Mouse (Mus musculus): ENCODE results near the gene Hunk. TPM values are rescaled to one million over a fixed set of nuclear protein-coding genes. Genes with fewer than 3 reads are reported as not detected.

Gene Hunk
- polyA plus RNA-seq, 1 experiment from 2014 or later, result 10.6 TPM

DNA sequence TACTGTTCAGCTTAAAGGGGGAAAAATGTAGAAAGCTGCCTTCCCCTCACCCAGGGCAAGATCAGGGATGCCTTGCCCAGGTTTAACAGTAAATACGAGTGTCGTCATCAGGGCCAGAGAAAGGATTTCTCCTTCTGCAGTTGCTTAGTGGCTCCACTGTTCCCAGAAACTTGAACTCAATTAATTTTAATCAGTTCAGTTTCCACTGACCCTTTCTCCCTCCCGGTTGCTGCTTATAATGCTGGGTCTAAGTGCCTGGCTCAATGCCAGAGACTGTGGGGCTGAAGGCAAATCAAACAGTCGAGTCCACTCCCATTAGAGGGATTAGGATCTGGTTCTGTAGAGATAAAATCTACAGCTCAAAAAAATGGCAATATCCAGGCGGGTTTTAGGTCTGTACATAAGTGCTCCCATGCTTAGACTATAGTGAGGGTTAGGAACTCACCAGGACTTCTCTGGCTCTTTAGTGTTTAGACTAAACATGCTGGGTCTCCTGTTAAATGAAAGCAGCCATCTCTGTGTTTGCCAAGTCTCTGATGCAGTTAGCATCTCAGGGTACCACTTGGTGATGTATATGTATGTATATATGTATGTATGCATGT, 106.2 kb downstream of the Hunk start:
- no peaks in the 10 kb centered on the region for H3K27me3 ChIP-seq (replicated peaks; ENCODE audit: control insufficient read depth, insufficient read depth, low read length)
- peaks cover 59% of the 10 kb centered on the region for H3K36me3 ChIP-seq (ENCODE audit: control insufficient read depth, insufficient read depth, low read length)
- H3K9me3 ChIP-seq (replicated peaks; ENCODE audit: control insufficient read depth, low read length), result no peaks in the 10 kb centered on the region
- peak overlapping the region; percentile 56 for H3K27ac ChIP-seq (ENCODE audit: low read depth, low read length)
- peaks cover 8% of the 10 kb centered on the region for H3K4me1 ChIP-seq (ENCODE audit: control insufficient read depth, insufficient read depth, low read length)
- peak overlapping the region; percentile 15; the same call in 1 of the 2 replicates for H3K4me2 ChIP-seq (ENCODE audit: low read length)
- no peak overlapping the region for H3K4me3 ChIP-seq (ENCODE audit: low read depth, low read length)
- WGBS, result 5% methylated on average over 5 of the region's 5 CpGs
- peak; percentile 85 for ATAC-seq
- peak; percentile 85 for DNase-seq (ENCODE audit: low spot score)
- no peak overlapping the region for H3K9ac ChIP-seq (ENCODE audit: low read length)

DNA sequence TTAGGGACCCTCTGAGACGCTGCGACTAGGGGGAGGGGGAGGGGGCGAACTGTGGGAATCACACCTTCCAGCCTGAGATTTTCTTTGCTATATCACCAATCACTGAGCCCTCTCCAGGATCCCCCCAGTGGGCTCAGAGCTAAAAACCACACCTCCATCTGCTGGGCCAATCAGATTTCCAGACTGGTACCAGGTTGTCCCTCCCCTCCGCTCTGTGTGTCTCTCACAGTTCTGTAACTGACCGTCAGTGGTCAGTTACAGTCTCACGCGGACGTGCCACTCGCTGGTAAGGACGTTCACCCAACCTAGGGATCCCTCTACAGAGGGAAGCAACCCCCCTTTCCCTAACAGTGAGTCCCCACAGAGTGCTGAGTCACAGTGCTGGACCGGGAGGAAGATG, 111.1 kb downstream of the Hunk start:
- Histone ChIP-seq H3K27me3 (replicated peaks; ENCODE audit: control insufficient read depth, insufficient read depth, low read length) (no peaks in the 10 kb centered on the region), H3K9ac (ENCODE audit: low read length) (no peak overlapping the region), H3K4me3 (ENCODE audit: low read depth, low read length) (no peak overlapping the region), H3K9me3 (replicated peaks; ENCODE audit: control insufficient read depth, low read length) (no peaks in the 10 kb centered on the region), H3K36me3 (ENCODE audit: control insufficient read depth, insufficient read depth, low read length) (peaks cover 66% of the 10 kb centered on the region), H3K4me2 (ENCODE audit: low read length) (no peak overlapping the region), H3K27ac (ENCODE audit: low read depth, low read length) (no peak overlapping the region), H3K4me1 (ENCODE audit: control insufficient read depth, insufficient read depth, low read length) (peaks cover 1% of the 10 kb centered on the region)
- DNase-seq (ENCODE audit: low spot score), result no peak
- no peak for ATAC-seq
- WGBS, result 38% methylated on average over 11 of the region's 11 CpGs

DNA sequence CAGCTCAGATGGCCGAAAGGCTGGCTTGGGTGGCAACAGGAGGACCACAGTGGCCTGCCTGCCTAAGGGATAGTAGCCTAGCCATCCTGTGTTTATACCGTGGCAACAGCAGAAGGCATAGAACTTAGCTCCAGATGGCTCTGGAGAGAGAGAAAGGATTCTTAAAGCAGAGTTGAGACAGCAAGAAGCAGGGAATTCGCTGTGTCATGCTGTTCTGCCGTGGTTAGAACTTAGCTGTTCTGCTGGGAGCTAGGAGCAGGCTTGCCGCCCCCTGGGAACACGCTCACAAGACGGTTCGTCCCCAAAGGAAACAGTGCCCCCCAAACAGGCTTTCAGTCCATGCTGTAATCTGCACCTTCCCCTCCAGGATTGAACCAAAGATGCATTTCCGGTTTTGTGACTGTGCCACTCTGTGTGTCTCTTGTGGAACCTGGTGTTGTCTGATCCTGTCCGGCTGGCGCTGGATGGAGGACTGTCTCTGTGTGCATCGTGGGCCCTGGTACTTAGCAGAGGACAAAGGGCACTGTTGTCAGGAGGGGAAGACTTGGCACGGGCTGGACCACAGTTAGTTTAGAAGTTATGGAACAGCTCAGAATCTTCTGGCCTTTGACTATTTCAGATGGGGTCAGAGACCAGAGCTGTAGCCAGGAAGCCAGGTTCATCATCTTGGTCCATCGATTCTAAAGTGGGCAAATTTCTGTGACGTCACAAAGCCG, 112.1 kb downstream of the Hunk start:
- Histone ChIP-seq H3K27me3 (replicated peaks; ENCODE audit: control insufficient read depth, insufficient read depth, low read length) (no peaks in the 10 kb centered on the region), H3K4me2 (ENCODE audit: low read length) (no peak overlapping the region), H3K9ac (ENCODE audit: low read length) (no peak overlapping the region), H3K27ac (ENCODE audit: low read depth, low read length) (no peak overlapping the region), H3K4me1 (ENCODE audit: control insufficient read depth, insufficient read depth, low read length) (no peaks in the 10 kb centered on the region), H3K36me3 (ENCODE audit: control insufficient read depth, insufficient read depth, low read length) (peaks cover 68% of the 10 kb centered on the region), H3K4me3 (ENCODE audit: low read depth, low read length) (no peak overlapping the region), H3K9me3 (replicated peaks; ENCODE audit: control insufficient read depth, low read length) (no peaks in the 10 kb centered on the region)
- no peak for ATAC-seq
- 82% methylated on average over 16 of the region's 16 CpGs for WGBS
- DNase-seq (ENCODE audit: low spot score), result peak; percentile 48

DNA sequence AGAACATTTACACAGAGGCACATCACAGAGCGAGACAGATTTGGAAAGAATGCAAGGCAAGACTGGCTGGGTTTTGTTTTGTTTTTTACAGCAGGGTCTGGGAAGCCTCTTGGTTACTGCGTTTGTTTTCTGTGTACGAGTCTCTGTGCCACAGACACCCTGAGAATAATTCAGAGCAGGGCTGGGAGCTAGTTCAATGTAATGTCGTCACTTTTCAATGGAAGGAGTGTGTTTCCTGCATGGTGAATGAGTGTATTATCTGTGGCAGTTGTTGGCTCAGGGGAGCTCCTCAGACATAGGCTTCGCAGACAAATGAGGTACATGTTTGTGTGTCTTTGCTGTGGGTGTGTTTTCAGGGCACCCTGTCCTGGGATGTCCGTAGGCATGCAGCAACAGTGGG, 115.0 kb downstream of the Hunk start:
- Histone ChIP-seq H3K4me2 (ENCODE audit: low read length) (no peak overlapping the region), H3K27ac (ENCODE audit: low read depth, low read length) (0 out of 2 replicates have a peak overlapping the region, but pooled peaks have one; percentile 5), H3K9me3 (replicated peaks; ENCODE audit: control insufficient read depth, low read length) (no peaks in the 10 kb centered on the region), H3K36me3 (ENCODE audit: control insufficient read depth, insufficient read depth, low read length) (peaks cover 48% of the 10 kb centered on the region), H3K27me3 (replicated peaks; ENCODE audit: control insufficient read depth, insufficient read depth, low read length) (no peaks in the 10 kb centered on the region), H3K4me3 (ENCODE audit: low read depth, low read length) (no peak overlapping the region), H3K9ac (ENCODE audit: low read length) (no peak overlapping the region), H3K4me1 (ENCODE audit: control insufficient read depth, insufficient read depth, low read length) (0 out of 2 replicates have a peak, but pooled peaks cover 2% of the 10 kb centered on the region)
- ATAC-seq, result 0 out of 2 replicates have a peak, but pooled peaks have one; percentile 10
- no peak for DNase-seq (ENCODE audit: low spot score)
- WGBS, result 65% methylated on average over 6 of the region's 6 CpGs

DNA sequence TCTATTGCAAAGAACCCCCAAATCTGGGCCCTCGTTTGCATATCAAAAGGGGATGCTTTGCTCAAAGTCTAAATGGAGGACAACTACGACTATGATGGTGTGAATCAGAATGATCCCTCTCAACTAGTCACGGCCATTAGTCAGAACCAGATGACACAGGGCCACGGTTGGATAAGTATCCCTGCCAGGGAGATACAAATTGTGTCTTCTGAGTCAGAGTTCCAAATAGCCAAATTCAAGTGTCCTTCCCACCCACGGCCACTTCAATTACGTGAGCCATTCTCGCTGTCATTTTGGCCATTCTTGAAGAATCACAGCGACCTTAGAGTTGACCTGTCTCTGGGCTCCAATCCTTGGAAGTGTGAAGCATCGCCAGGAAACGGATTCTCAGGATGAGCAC, 119.4 kb downstream of the Hunk start:
- 82% methylated on average over 10 of the region's 10 CpGs for WGBS
- no peaks in the 10 kb centered on the region for H3K9me3 ChIP-seq (replicated peaks; ENCODE audit: control insufficient read depth, low read length)
- 0 out of 2 replicates have a peak, but pooled peaks cover 2% of the 10 kb centered on the region for H3K4me1 ChIP-seq (ENCODE audit: control insufficient read depth, insufficient read depth, low read length)
- H3K36me3 ChIP-seq (ENCODE audit: control insufficient read depth, insufficient read depth, low read length), result peaks cover 10% of the 10 kb centered on the region; the same call in 1 of the 2 replicates
- no peak overlapping the region for H3K4me3 ChIP-seq (ENCODE audit: low read depth, low read length)
- DNase-seq (ENCODE audit: low spot score) (no peak), ATAC-seq (no peak)
- H3K27me3 ChIP-seq (replicated peaks; ENCODE audit: control insufficient read depth, insufficient read depth, low read length), result no peaks in the 10 kb centered on the region
- H3K4me2 ChIP-seq (ENCODE audit: low read length), result no peak overlapping the region
- no peak overlapping the region for H3K9ac ChIP-seq (ENCODE audit: low read length)
- H3K27ac ChIP-seq (ENCODE audit: low read depth, low read length), result no peak overlapping the region

DNA sequence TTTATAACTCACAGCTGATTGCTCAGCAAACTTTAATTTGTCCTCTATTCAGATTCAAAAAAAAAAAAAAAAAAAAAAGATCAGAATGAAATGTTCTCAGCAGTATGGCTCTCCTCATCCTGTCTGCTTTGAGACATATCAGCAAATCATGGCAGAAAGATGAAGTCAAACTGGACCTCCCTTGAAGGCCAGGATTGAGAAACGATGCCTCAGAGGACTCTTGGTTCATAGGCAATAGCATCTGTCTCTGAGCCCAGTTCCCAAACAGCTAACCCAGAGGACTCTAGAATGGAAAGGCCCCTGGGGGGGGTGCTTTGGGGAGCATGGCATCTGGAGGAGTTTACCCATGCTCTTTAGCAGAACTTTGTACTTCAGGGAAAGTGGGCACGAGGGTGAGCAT, 119.9 kb downstream of the Hunk start:
- Histone ChIP-seq H3K36me3 (ENCODE audit: control insufficient read depth, insufficient read depth, low read length) (0 out of 2 replicates have a peak, but pooled peaks cover 6% of the 10 kb centered on the region), H3K4me3 (ENCODE audit: low read depth, low read length) (no peak overlapping the region), H3K27ac (ENCODE audit: low read depth, low read length) (no peak overlapping the region), H3K27me3 (replicated peaks; ENCODE audit: control insufficient read depth, insufficient read depth, low read length) (no peaks in the 10 kb centered on the region), H3K4me2 (ENCODE audit: low read length) (no peak overlapping the region), H3K4me1 (ENCODE audit: control insufficient read depth, insufficient read depth, low read length) (0 out of 2 replicates have a peak, but pooled peaks cover 2% of the 10 kb centered on the region), H3K9ac (ENCODE audit: low read length) (no peak overlapping the region), H3K9me3 (replicated peaks; ENCODE audit: control insufficient read depth, low read length) (no peaks in the 10 kb centered on the region)
- ATAC-seq (no peak), DNase-seq (ENCODE audit: low spot score) (no peak)
- 95% methylated on average over 2 of the region's 2 CpGs for WGBS

DNA sequence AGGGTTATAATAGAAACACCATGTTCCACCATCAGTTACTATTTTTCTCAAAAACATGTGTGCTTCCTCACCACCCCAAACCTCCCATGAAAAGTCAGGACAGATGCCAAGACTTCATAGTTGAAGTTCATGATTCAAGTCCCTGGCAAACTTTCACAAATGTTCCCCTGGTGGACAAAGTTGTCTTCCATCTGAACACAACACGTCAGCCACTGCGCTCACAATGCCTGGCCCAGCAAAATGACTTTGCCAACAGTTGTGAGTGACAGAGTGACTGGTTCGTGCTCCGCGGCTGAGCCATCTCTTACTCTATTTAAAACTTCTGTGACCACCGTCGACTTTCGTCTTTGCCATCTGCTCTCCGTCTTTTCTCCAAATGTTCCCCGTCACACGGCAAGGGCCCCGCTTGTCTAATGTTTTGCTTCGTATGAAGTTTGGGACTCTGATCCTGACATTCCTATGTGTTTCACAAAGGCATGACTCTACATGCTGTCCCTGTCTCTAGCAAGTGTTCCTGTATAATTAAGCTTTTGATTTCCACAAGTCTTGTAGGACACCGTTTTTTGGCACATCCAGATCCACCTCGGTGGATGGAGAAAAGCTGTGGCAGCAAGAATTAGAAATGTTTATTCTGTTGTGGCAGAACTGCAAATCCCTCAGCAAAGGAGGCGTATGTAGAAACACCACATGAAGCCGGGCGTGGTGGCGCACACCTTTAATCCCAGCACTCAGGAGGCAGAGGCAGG, 125.9 kb downstream of the Hunk start:
- H3K9me3 ChIP-seq (replicated peaks; ENCODE audit: control insufficient read depth, low read length), result no peaks in the 10 kb centered on the region

DNA sequence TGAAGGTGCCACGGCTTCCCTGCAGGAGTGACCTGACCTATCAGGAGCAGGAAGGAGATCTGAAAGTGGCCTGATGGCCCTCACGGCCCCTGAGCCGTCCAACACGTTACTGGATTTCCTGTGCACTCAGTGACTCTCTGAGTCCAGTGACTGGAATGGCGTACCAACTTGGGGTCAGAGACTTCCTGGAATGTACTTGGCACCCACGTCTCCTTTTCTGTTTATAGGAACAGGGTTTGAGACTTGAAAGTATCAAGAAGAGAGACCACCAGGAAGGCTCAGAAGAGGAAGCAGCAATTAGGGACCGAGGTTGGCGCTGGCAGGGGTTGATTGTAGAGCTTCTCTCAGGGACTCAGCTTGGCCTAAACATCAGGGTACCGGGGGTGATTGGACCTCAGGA, 131.2 kb downstream of the Hunk start:
- Histone ChIP-seq H3K9me3 (replicated peaks; ENCODE audit: control insufficient read depth, low read length) (no peaks in the 10 kb centered on the region), H3K4me3 (ENCODE audit: low read depth, low read length) (no peak overlapping the region), H3K36me3 (ENCODE audit: control insufficient read depth, insufficient read depth, low read length) (no peaks in the 10 kb centered on the region), H3K4me1 (ENCODE audit: control insufficient read depth, insufficient read depth, low read length) (peaks cover 16% of the 10 kb centered on the region), H3K4me2 (ENCODE audit: low read length) (no peak overlapping the region), H3K27me3 (replicated peaks; ENCODE audit: control insufficient read depth, insufficient read depth, low read length) (no peaks in the 10 kb centered on the region), H3K9ac (ENCODE audit: low read length) (no peak overlapping the region), H3K27ac (ENCODE audit: low read depth, low read length) (no peak overlapping the region)
- WGBS, result 81% methylated on average over 9 of the region's 9 CpGs
- DNase-seq (ENCODE audit: low spot score) (no peak), ATAC-seq (no peak)

More for the DNA sequence above, 125.9 kb downstream of the Hunk start:
- Histone ChIP-seq H3K4me3 (ENCODE audit: low read depth, low read length) (no peak overlapping the region), H3K4me2 (ENCODE audit: low read length) (no peak overlapping the region), H3K27me3 (replicated peaks; ENCODE audit: control insufficient read depth, insufficient read depth, low read length) (no peaks in the 10 kb centered on the region), H3K27ac (ENCODE audit: low read depth, low read length) (no peak overlapping the region), H3K36me3 (ENCODE audit: control insufficient read depth, insufficient read depth, low read length) (no peaks in the 10 kb centered on the region), H3K9ac (ENCODE audit: low read length) (no peak overlapping the region), H3K4me1 (ENCODE audit: control insufficient read depth, insufficient read depth, low read length) (no peaks in the 10 kb centered on the region)
- DNase-seq (ENCODE audit: low spot score) (no peak), ATAC-seq (no peak)
- WGBS, result 93% methylated on average over 19 of the region's 19 CpGs

Data from forebrain, embryonic 14.5 days (tissue).